Mouse (Mus musculus) ovary, postnatal 14 days (tissue): Measurements from ENCODE around the gene Fam186b.
"Not testable (repeated sequence)": the region's sequence is repeated elsewhere in the genome, so short reads cannot be mapped to it uniquely, and the experiment has no call there.

Source experiments
- DNase-seq: peaks from one replicate; pipeline ENCODE4 v3.0.0; 2022; ENCODE audit warnings: low spot score

The Fam186b gene

DNA sequence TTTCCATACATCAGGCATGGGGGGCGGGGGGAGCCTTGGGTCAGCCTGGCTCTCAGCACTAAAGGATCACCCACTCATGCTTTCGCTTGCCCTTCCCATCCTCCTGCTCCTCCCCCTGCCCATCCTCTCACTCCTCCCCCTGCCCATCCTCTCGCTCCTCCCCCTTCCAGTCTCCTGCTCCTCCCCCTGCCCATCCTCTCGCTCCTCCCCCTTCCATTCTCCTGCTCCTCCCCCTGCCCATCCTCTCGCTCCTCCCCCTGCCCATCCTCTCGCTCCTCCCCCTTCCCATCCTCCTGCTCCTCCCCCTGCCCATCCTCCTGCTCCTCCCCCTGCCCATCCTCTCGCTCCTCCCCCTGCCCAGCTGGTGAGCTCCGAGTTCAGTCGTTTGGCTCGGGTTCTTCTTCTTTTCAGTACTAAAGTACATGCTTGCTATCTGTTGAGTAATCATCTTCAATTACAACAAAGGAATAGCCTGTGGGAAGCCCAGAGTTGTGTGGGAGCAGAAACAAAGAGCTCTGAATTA is 35.9 kb downstream of the Fam186b start:
- peak; percentile 60 for DNase-seq

DNA sequence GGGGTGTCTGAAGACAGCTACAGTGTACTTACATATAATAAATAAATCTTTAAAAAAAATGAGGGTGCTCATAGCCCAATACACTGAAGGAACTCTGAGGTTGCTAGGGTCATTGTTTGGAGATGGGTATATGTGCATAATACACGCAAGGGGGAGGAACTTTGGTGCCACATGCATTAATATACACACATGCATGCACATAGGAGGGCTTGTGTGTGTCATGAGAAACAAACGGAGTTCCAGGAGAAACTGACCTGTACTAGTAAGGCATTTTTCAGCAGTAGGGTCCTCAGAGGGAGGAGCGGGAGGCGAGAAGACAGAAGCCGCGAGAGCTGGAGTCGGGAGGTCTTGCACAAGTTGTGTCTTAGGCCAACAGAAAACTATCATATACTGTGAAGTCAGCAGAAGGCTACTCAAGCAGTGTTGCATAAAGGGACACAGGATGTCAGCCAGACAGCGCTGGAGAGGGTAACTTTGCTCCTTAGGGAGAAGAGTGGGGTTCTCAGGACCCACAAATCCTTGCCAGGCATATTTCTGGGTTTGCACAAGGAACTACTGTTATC is 36.4 kb downstream of the Fam186b start:
- peak; percentile 22 for DNase-seq

DNA sequence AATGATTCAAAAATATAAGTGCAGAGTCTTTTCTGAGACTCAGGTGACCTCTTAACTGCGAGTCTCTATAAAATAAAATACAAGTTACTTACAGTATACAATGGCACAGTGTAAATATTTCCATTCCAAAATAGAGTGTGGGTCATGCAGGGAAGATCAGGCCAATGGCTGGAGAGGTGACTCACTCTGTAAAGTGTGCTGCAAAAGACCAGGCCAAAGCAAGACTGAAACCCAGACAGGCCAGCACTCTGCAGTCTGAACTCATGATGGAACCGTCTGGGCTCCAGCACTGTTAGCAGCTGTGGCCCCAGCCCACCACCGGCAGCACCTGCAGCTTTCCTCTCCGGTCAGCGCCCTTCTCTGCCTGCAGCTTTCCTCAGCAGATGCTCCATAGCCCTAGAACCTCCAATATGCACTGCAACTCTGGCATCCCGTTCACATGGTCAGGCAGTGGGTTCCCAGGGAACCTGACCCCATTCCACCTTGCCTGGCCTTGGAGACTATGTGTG is 40.4 kb downstream of the Fam186b start:
- DNase-seq, result no peak

DNA sequence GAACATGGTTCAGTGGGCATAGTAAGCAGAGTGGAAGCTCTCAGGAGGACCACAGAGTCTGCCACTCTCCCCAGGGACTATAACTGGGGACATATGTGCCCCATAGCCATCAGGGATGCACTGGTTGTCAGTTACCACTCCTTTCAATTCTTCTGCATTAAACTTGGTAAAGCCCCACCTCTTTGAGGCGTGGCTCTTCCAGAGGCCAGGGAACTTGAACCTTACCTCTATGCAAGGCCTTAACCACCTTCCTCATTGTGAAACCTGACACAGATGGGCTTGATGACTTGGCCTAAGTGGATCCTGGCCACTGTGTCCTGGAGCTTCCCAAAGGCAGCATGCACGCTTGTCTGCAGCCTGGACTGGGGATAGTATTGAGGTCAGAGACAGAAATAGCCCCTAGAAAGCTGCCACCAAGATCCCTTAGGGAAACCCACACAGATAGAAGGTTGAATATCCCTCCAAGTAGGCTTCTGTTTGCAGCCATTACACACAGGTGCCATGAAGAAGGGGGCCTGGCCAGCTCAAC is 41.1 kb downstream of the Fam186b start:
- no peak for DNase-seq

DNA sequence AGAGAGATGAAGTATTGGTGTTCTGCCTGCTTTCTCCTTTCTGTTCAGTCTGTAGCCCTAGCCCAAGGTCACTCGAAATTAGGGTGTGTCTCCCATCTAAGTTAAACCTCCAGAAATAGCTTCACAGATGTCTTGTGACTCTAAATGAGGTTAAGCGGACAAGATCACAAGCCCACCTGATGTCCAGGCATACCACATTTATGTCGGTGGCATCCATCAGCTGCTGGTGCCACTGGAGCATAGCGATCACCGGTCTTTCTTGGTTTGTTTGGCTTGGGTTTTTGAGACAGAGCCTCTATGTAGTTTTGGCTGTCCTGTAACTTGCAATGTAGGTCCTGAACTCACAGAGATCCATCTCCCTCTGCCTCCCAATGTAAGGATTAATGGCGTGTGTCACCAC is 41.9 kb downstream of the Fam186b start:
- no peak for DNase-seq

DNA sequence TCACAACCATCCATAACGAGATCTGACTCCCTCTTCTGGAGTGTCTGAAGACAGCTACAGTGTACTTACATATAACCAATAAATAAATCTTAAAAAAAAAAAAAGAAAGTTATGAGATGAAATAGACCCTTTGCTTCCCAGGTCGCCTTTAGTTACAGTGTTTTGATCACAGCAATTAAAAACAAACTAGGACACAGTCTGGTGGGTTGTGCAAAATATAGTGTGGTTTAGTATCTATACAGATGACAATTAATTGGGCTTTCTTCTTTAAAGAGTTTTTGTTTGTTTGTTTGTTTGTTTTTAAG is 42.6 kb downstream of the Fam186b start:
- DNase-seq, result not testable (repeated sequence)

DNA sequence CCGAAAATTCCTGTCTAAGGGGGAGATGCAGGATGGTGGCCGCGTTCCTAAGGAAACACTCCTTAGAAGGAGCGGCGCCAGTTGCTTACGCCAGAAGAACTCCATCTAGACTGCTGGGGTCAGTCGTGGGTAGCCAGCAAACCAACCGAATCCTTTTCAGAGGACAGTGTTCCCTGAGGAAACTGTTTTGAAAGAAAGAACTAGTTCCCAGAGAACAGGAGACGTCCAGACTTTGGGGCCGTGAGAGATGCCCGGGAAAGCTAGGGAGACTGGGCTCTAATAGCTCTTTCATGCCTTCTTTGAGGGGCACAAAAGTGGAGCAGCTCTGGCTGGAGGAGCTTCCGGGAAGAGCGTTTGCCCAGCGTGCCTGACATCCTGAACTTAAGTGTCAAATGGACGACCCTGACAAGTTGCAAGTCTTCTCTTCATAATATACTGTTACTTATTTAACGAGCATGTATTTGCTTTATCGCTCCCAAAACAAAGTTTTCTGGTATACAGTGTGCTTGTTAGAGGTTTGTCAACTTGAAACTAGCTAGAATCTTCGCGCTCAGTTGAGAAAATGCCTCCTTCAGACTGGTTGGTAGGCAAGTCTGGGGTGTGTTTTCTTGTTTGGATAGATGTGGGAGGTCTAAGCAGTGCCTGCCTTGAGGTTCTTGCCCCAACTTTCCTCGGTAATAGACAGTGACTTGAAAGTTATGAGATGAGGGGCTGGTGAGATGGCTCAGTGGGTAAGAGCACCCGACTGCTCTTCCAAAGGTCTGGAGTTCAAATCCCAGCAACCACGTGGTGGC is 43.1 kb downstream of the Fam186b start:
- DNase-seq, result no peak

DNA sequence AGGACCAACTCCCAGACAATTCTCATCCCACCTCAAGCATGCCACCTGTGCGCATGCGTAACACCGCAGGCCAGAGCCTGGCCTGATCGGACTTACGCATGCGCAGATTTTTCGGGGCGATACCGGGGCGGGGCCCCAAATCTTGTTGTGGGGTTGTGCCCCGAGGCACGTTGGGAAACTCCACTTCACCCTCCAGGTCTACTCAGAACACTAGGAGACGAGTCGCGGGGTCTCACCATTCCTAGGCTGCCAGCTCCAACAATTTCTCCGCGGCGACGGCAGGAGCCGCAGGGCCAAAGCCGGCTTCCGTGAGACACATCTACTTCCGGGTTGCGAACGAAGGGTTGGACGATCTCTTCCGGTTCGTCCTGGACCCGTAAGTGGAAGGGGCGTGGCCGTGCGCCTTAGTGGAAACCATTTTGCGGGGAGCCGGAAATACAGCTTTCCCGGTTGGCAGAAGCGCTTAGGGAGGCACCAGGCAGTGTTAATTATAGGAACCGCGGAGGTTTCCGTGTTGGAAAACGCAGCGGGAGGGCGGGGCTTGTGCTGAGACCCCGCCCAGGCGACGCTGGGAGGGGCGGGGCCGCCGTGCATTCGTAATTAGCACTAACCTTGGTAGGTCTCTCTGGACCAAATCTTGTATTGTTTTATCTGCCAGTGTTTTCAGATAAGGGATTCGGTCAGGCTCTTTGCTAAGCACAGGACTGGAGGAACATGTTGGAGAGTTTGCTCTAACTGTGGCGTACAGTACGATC is 43.9 kb downstream of the Fam186b start, which contains the start of gene Mcrs1:
TSS of gene Mcrs1 (minus strand) at position 336 of the 755 bp plus-strand sequence.
- DNase-seq, result peak; percentile 93

DNA sequence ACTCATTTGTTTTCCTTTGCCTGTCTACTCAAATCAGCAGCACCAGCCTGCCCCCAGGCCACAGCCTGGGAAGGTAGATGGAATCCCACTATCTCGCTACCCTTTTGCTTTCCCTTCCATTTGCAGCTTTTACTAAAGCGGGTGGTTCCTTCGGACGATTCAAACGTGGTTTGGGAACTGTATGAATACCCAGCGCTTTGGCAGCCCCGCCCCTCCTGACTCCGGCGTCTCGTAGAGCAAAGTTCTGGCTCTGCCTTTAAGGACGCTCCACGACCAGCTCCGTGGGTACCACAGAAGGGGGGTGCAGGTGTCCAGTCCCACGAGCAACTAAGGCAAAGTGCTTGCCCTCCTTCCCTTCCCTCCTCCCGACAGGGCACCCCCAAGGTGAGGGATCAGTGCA is 44.6 kb downstream of the Fam186b start:
- DNase-seq, result peak; percentile 26

DNA sequence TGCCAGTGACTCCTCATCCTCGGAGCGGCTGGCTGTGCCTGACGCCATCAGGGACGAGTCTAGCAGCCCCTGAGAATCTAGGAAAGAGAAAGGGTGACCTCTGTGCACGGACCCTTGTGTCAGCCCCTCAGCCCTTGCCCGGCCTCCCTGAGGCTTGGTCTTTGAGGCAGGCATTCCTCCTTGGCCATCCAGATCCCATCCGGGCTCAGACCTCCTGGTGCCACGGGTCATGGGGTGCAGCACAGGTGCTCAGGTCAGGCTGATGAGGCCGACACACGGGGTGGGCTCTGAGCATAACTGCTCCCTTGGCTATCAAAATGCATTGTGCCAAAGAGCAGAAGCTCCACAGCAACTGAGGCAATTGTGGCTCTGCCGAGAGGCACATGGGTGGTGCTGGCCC is 45.8 kb downstream of the Fam186b start:
- no peak for DNase-seq

DNA sequence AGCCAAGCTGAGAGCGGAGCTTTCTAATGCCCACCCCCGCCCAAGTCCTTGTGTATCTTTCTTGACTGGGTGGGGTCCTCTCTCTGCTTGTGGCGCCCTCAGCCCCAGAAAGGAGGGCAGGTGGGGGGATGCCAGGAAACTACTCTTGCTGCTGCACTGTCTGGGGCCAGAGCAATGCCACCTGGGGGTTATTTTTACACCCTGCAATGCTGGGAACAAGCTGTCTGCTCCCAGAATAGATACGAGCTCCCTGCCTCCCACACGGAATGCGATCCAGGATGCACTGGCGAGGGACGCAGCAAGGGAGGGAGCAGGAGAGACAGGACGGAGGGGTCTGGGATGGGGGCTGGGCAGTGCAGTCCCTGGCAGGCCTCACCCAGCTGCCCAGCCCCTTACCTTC is 46.7 kb downstream of the Fam186b start:
- DNase-seq, result no peak

DNA sequence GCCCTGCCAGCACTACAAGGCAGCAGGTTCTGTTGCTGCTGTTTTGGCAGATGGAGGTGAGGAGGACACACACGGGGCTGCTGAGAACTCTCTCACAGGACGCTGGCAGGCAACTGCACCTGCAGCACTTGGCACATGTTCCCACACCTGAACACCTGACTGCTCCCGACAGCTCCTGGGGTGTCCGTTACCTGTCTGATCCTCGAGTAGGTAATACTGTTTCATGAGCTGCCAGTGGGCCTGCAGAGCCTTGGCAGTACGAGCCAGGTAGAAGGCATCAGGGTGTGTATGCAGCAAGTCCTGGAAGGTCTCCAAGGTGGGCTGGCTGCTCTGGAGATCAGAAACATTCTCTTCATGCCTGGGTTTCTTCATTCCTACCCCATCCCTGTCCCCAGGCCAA is 49.0 kb downstream of the Fam186b start:
- not testable (repeated sequence) for DNase-seq

DNA sequence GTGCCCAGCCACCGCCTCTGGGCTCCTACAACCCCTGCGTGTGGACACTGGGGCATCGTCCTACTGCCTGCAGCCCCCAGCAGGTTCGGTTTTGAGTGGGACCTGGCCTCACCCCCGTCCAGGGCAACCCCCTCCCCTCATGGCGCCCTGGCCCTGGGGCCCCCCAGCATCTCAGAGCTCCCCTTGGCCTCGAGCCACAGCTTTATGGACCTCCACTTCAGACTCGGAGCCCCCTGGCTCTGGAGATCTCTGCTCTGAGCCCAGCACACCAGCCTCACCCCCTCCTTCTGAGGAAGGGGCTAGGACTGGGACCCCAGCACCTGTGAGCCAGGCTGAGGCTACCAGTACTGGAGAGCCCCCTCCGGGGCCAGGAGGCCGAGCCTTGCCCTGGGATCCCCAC is 53.6 kb downstream of the Fam186b start:
- no peak for DNase-seq

DNA sequence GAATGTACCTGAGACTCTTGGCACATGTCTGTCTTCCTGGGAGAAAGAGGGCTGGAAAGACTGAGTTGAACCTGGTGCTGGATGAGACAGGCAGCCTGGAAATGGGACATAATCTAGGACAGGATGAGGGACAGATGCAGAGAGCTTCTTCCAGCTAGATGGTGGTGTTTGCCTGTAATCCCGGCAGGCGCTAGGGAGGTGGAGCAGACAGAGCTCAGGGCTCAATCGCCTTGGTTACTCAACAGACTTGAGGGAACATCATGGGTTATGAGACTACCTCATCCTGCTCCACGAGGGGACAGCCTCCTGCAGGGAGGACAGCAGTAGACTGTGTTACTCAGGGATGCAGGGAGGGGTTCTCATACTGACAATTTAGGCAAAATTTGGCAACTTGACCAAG is 54.4 kb downstream of the Fam186b start:
- no peak for DNase-seq

DNA sequence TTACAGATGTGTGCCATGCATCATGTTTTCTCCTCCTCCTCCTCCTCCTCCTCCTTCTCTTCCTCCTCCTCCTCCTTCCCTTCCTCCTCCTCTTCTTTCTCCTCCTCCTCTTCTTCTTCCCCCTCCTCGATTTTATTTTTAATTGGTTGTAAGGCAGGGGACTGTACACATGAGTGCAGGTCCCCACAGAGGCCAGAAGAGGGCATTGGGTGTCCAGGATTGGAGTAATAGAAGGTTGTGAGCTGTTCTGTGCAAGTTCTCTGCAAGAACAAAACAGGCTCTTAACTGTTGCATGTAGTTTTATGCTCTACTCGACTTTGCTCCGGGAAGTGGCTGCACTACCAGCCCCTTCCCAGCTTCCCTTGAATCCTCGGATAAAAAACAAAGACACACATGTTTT is 55.6 kb downstream of the Fam186b start:
- no peak for DNase-seq

DNA sequence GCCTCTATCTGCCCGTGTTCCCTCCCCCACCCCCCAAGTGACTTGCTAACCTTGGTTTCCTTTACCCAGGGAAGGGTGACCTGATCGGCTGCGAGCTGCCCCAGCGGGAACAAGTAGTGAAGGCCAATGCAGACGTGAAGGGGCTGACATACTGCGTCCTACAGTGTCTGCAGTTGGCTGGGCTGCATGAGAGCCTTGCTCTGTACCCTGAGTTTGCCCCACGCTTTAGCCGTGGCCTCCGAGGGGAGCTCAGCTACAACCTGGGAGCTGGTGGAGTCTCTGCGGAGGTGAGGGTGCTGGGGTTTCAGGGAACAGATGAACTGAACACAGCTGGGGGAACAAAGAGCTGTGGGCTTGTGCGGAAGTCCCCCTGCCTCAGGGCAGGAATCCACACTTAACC is 57.7 kb downstream of the Fam186b start:
- DNase-seq, result no peak

DNA sequence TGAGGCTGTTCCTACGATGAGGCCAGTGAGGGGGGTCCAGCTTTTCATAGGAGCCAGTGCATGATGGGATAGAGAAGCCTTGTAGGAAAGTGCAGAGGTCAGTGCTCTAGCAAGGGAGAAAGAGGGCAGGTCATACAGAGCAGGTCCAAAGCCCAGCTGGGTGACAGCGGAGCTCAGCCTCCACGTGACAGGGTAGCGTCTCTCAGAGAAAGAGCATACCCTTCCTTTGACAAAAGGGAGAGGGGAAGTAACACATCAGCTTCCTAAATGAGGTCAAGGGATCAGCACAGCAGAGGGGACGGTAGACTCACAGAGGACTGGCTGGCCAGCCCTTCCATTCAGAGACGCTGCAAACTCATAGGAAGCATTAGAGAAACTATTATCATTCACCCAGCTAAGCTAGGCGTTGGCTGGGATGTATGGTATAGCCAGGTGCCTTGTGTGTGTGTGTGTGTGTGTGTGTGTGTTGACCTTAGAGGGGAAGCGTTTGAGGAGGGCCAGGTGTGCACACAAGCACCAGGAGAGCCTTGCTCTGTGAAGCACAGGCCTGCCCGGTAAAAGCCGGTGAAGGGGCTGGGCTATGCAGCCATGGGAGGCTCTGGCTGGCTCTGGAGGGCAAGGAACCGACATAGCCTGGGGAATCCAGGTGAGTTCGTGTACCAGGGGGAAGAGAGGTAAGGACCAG is 61.2 kb downstream of the Fam186b start:
- DNase-seq, result no peak

DNA sequence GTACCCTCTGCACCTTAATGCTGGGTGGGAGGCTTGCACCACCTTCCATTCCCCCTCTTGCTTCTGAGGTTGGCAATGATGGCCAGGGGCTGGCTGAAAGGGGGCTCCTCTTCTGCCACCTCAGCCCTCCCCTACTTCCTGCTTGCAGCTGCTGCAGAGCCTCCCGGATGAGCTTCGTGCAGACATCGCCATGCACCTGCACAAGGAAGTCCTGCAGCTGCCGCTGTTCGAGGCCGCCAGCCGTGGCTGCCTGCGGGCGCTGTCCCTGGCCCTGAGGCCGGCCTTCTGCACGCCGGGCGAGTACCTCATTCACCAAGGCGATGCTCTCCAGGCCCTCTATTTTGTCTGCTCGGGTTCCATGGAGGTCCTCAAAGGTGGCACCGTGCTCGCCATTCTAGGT is 62.0 kb downstream of the Fam186b start:
- no peak for DNase-seq

DNA sequence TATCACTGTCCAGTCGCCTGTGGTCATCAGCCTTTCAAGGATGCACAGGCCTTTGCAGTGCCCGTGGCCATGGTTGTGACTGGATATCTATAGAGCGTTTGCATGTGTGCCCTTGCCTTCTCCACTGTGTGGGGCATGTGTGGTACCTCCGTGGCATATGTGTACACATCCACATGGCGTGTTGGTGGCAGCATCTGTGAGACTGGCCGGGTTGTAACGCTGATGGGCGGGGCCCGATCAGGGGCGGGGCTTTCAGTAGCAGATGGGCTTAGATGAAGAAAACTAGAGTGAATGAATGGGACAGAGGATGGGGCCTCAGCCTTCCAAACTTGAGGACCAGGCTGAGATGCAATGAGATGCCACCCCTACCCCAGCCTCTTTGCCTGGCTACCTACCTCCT is 63.7 kb downstream of the Fam186b start:
- DNase-seq, result no peak

DNA sequence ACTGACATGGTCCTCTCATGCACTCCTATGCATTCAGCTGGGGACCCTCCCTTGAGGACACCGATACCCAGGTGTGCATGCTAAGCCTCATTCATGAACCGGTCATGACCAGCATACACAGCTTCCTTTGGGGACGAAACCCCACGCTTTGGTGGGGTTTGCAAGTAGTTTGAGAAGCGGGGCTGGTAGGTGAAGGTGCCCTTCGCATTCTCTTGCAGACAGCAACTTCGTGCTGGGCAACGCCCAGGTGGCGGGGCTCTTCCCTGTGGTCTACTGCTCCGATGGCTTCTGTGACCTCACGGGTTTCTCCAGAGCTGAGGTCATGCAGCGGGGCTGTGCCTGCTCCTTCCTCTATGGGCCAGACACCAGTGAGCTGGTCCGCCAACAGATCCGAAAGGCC is 69.6 kb downstream of the Fam186b start:
- DNase-seq, result no peak

DNA sequence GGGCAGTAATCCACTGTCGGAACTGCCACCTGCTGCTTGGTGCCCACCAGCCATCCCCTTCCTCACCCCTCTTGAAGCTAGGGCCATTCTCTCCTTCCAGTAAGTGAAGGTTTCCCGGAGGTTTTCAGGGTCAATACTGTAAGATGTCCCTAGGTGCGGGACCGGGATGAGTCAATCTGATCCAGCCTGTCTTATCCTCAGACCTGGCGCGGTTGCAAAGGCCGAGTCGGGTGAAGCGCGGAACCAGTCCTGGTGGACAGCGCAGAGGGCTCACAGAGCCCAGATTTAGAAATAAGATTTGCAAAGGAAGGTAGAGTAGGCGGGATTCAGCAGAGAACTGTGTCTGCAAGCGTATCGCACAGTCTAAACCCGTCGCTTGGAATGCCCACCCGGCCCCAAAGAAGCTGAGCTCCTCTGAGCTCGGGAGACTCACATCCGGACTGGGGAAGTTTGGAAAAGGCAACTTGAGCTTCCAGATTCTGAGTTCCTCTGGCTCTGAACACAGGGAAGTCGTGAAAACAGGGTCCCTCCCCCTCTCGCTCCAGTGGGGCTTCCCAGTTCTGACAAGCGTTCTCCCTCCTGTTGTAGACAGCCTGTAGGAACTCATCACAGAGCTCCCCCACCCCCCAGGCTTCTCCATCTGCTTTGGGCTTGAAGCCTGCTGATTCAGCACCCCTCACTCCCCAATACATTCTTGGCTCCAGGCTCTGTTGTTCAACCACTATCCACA is 70.4 kb downstream of the Fam186b start:
- DNase-seq, result peak; percentile 22
